Mouse (Mus musculus): ENCODE data around the gene Ndufb3. TPM values are rescaled to one million over a fixed set of nuclear protein-coding genes. Genes with fewer than 3 reads are reported as not detected.
"Not testable (repeated sequence)": the region's sequence is repeated elsewhere in the genome, so short reads cannot be mapped to it uniquely, and the experiment has no call there.

Ndufb3 gene
- total RNA-seq, 2 experiments from 2014 or later: 117 to 121 TPM

- no peak for DNase-seq (ENCODE audit: low spot score in 2 of 2)
Observed at GRCm38 (mm10) chr1:58616176-58616575, 30.0 kb downstream of the Ndufb3 start.

- peak; percentile 11 to 51 for DNase-seq (ENCODE audit: low spot score in 2 of 2)
Observed at GRCm38 (mm10) chr1:58617076-58617475, 30.9 kb downstream of the Ndufb3 start.

GRCm38 (mm10) chr1:58617978-58618668 is 31.9 kb downstream of the Ndufb3 start:
- DNase-seq (ENCODE audit: low spot score in 2 of 2): no peak

GRCm38 (mm10) chr1:58618766-58619165 is 32.6 kb downstream of the Ndufb3 start:
- DNase-seq (ENCODE audit: low spot score in 2 of 2): no peak

- no peak for DNase-seq (ENCODE audit: low spot score in 2 of 2)
Observed at GRCm38 (mm10) chr1:58621251-58621650, 35.1 kb downstream of the Ndufb3 start.

GRCm38 (mm10) chr1:58621996-58622748 is 36.0 kb downstream of the Ndufb3 start:
- peak; percentile 30 to 69 for DNase-seq (ENCODE audit: low spot score in 2 of 2)

- not testable (repeated sequence) for DNase-seq (ENCODE audit: low spot score in 2 of 2)
Observed at GRCm38 (mm10) chr1:58628847-58629246, 42.7 kb downstream of the Ndufb3 start.

Other genes starting within 250 kb of the Ndufb3 start
- 100 to 1,000 TPM; 109 to 114 TPM for gene Bzw1, start 193.5 kb upstream of the Ndufb3 start, total RNA-seq (2021)
- 100 to 1,000 TPM; 144 to 166 TPM for gene Clk1, start 162.3 kb upstream of the Ndufb3 start, total RNA-seq (2021)
- gene Nif3l1, start 141.2 kb upstream of the Ndufb3 start, total RNA-seq (2021): 10 to 100 TPM; 18.5 to 23.2 TPM
- gene Ppil3, start 140.9 kb upstream of the Ndufb3 start, total RNA-seq (2021): 10 to 100 TPM; 25.2 to 25.9 TPM
- 10 to 100 TPM; 24.1 to 27.1 TPM for gene Orc2, start 81.3 kb upstream of the Ndufb3 start, total RNA-seq (2021)
- 100 to 1,000 TPM; 132 to 154 TPM for gene Fam126b, start 61 bp upstream of the Ndufb3 start, total RNA-seq (2021)
- gene Als2cr12, start 109.6 kb downstream of the Ndufb3 start, total RNA-seq (2021): not detected
- 10 to 100 TPM; 41.1 to 41.5 TPM for gene Cflar, start 125.1 kb downstream of the Ndufb3 start, total RNA-seq (2021)
- 1 to 10 TPM; 2.0 TPM for gene Casp8, start 209.0 kb downstream of the Ndufb3 start, total RNA-seq (2021)